Mouse (Mus musculus): ENCODE measurements around the gene Trip10. TPM values are rescaled to one million over a fixed set of nuclear protein-coding genes. Genes with fewer than 3 reads are reported as not detected.

The Trip10 gene
- total and polyA plus RNA-seq, 3 experiments, result 10.9 to 20.8 TPM; not detected in 1

- peaks cover 0 to 6% of the 10 kb centered on the region in 2 experiments; a peak in 2 of 4 replicates for H3K36me3 ChIP-seq (ENCODE audit: control insufficient read depth in 1 of 2, insufficient read depth in 2 of 2, low read length in 2 of 2)
- peak overlapping the region; percentile 60 for H3K9ac ChIP-seq (ENCODE audit: control insufficient read depth, low read depth, low read length, poor library complexity, severe bottlenecking)
- H3K4me3 ChIP-seq (ENCODE audit: control insufficient read depth in 1 of 2, insufficient read depth in 1 of 2, low read depth in 2 of 2, low read length in 2 of 2), result peak overlapping the region; percentile 68 to 81
- peak; percentile 34 for DNase-seq (ENCODE audit: low read depth, low spot score)
- peaks cover 1 to 21% of the 10 kb centered on the region in 2 experiments; a peak in 2 of 4 replicates for H3K4me1 ChIP-seq (ENCODE audit: control insufficient read depth in 1 of 2, insufficient read depth in 2 of 2, low read length in 2 of 2)
- H3K79me2 ChIP-seq (ENCODE audit: control insufficient read depth, insufficient read depth, low read length, poor library complexity), result peaks cover 8% of the 10 kb centered on the region
- TF ChIP-seq MAZ (IDR thresholded peaks at IDR 0.05; ENCODE audit: low read depth, low read length), result 0 out of 2 replicates have a peak, but pooled peaks have one; percentile 1
- 0 out of 2 replicates have a peak, but pooled peaks have one; percentile 20 for TF ChIP-seq MXI1 (IDR thresholded peaks at IDR 0.05; ENCODE audit: low read depth, low read length)
- no peak for TF ChIP-seq ZKSCAN1 (IDR thresholded peaks at IDR 0.05; ENCODE audit: low read depth, low read length)
- TF ChIP-seq ETS1 (IDR thresholded peaks at IDR 0.05; ENCODE audit: low read depth, low read length), result 0 out of 2 replicates have a peak, but pooled peaks have one; percentile 1
- no peak for TF ChIP-seq JUND (IDR thresholded peaks at IDR 0.05; ENCODE audit: low read depth, low read length)
- H3K9me3 ChIP-seq (replicated peaks; ENCODE audit: insufficient read depth, low read length), result no peaks in the 10 kb centered on the region
- no peak overlapping the region for H3K27ac ChIP-seq (ENCODE audit: control insufficient read depth, low read depth, low read length)
- H3K27me3 ChIP-seq (ENCODE audit: control insufficient read depth in 1 of 2, insufficient read depth in 2 of 2, low read length in 2 of 2), result no peaks in the 10 kb centered on the region
Observed at GRCm38 (mm10) chr17:57274686-57275085, 25.4 kb downstream of the Trip10 start.

- Histone ChIP-seq H3K9me3 (replicated peaks; ENCODE audit: insufficient read depth, low read length) (no peaks in the 10 kb centered on the region), H3K9ac (ENCODE audit: control insufficient read depth, low read depth, low read length, poor library complexity, severe bottlenecking) (peak overlapping the region; percentile 74), H3K4me1 (ENCODE audit: control insufficient read depth in 1 of 2, insufficient read depth in 2 of 2, low read length in 2 of 2) (peaks cover 1 to 26% of the 10 kb centered on the region in 2 experiments; a peak in 2 of 4 replicates), H3K27me3 (ENCODE audit: control insufficient read depth in 1 of 2, insufficient read depth in 2 of 2, low read length in 2 of 2) (no peaks in the 10 kb centered on the region), H3K27ac (ENCODE audit: control insufficient read depth, low read depth, low read length) (no peak overlapping the region), H3K79me2 (ENCODE audit: control insufficient read depth, insufficient read depth, low read length, poor library complexity) (peaks cover 14% of the 10 kb centered on the region), H3K4me3 (ENCODE audit: control insufficient read depth in 1 of 2, insufficient read depth in 1 of 2, low read depth in 2 of 2, low read length in 2 of 2) (peak overlapping the region; percentile 68 to 81), H3K36me3 (ENCODE audit: control insufficient read depth in 1 of 2, insufficient read depth in 2 of 2, low read length in 2 of 2) (peaks cover 0 to 6% of the 10 kb centered on the region in 2 experiments; a peak in 2 of 4 replicates)
- TF ChIP-seq CTCF (IDR thresholded peaks at IDR 0.05 in 2 of 3, conservative IDR thresholded peaks at IDR 0.05 in 1 of 3; ENCODE audit: control insufficient read depth in 1 of 3, insufficient read depth in 1 of 3, low read depth in 2 of 3, low read length in 3 of 3, poor library complexity in 1 of 3, severe bottlenecking in 1 of 3) (peak in 1 of 3 experiments; percentile 12; a peak in 1 of 6 replicates), ETS1 (IDR thresholded peaks at IDR 0.05; ENCODE audit: low read depth, low read length) (0 out of 2 replicates have a peak, but pooled peaks have one; percentile 4), POLR2A (IDR thresholded peaks at IDR 0.05; ENCODE audit: control insufficient read depth in 1 of 2, insufficient read depth in 1 of 2, low read depth in 1 of 2, low read length in 2 of 2, poor library complexity in 1 of 2) (peak; percentile 25 to 42; a peak in 1 of 4 replicates), MAZ (IDR thresholded peaks at IDR 0.05; ENCODE audit: low read depth, low read length) (peak; percentile 26; the same call in 1 of the 2 replicates), CHD2 (IDR thresholded peaks at IDR 0.05; ENCODE audit: low read length) (no peak), CHD1 (IDR thresholded peaks at IDR 0.05; ENCODE audit: low read depth, low read length) (no peak), E2F4 (IDR thresholded peaks at IDR 0.05; ENCODE audit: borderline replicate concordance, low read depth, low read length) (no peak), ELF1 (IDR thresholded peaks at IDR 0.05; ENCODE audit: low read depth, low read length) (0 out of 2 replicates have a peak, but pooled peaks have one; percentile 19), MXI1 (IDR thresholded peaks at IDR 0.05; ENCODE audit: low read depth, low read length) (peak; percentile 47; the same call in 1 of the 2 replicates), NRF1 (IDR thresholded peaks at IDR 0.05; ENCODE audit: insufficient read depth, low read depth, low read length, poor library complexity, severe bottlenecking) (peak; percentile 35; the same call in 1 of the 2 replicates), MAX (IDR thresholded peaks at IDR 0.05; ENCODE audit: low read length) (peak; percentile 51; the same call in 1 of the 2 replicates), SIN3A (IDR thresholded peaks at IDR 0.05; ENCODE audit: low read length) (peak; percentile 37; the same call in 1 of the 2 replicates)
- peak; percentile 92 for DNase-seq (ENCODE audit: low read depth, low spot score)
Observed at GRCm38 (mm10) chr17:57275111-57275996, 26.1 kb downstream of the Trip10 start.

Data from MEL (cell line).